Mouse (Mus musculus) brain, embryonic 14.5 days (tissue): Measurements from ENCODE around the gene Mob3b.

Experiments used
- CTCF ChIP-seq: fragments of 200-500 bp; IDR thresholded peaks from 2 replicates; pipeline ENCODE4 v1.5.1; 2012; ENCODE audit warnings: inconsistent platforms, mild to moderate bottlenecking, moderate library complexity, borderline replicate concordance; ENCODE audit not compliant: insufficient read depth, insufficient read length; ENCODE audit errors: extremely low read depth
- POLR2A ChIP-seq: fragments of 200-500 bp; IDR thresholded peaks from 2 replicates; pipeline ENCODE4 v1.6.1; 2012; ENCODE audit warnings: mild to moderate bottlenecking, inconsistent platforms, borderline replicate concordance; ENCODE audit not compliant: poor library complexity, insufficient read depth, insufficient read length, severe bottlenecking; ENCODE audit errors: extremely low read depth

DNA sequence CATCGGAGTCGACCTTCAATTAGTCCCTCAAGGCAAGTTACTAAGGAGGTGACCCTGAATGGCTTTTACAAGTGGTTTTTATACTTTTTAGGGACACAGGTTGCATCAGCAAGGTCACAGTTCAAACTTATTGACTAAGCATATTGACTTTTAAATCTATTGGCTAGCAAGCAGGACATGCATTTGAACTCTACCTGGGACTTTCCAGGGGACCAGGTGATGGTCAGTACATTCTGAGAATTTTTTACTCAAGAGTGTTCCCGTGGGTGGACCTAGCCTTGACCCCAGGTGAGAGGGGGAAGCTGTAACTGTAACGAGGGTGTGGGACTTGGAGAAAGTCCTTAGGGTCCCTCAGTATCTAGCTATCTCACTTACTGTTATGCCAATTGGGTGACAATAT, 256.1 kb downstream of the Mob3b start:
- TF ChIP-seq CTCF (no peak), POLR2A (no peak)
